Mouse (Mus musculus): Measurements from ENCODE around the gene Cdhr4.
A peak's percentile ranks its signal among the peaks of the same experiment; 100 is the strongest.

Gene Cdhr4

GRCm38 (mm10) chr9:107975399-107976386, 16.6 kb upstream of the Cdhr4 start, which contains the start of gene Uba7:
Gene Uba7 (plus strand): TSS chr9:107975505.
- no peak for DNase-seq (ENCODE audit: low spot score in 2 of 2)

- DNase-seq (ENCODE audit: low spot score in 2 of 2): no peak
These were observed 13.5 kb upstream of the Cdhr4 start for GRCm38 (mm10) chr9:107978815-107979214.

GRCm38 (mm10) chr9:107981684-107982605, 10.4 kb upstream of the Cdhr4 start:
- no peak for DNase-seq (ENCODE audit: low spot score in 2 of 2)

- DNase-seq (ENCODE audit: low spot score in 2 of 2): peak; percentile 52 to 61
These were observed 9.5 kb upstream of the Cdhr4 start, which contains the start of gene Gm20661 for GRCm38 (mm10) chr9:107982681-107983346. Gene Gm20661 (plus strand): TSS chr9:107983058.

- DNase-seq (ENCODE audit: low spot score in 2 of 2): peak; percentile 62 to 79
These were observed 8.8 kb upstream of the Cdhr4 start for GRCm38 (mm10) chr9:107983421-107983890.

DNA sequence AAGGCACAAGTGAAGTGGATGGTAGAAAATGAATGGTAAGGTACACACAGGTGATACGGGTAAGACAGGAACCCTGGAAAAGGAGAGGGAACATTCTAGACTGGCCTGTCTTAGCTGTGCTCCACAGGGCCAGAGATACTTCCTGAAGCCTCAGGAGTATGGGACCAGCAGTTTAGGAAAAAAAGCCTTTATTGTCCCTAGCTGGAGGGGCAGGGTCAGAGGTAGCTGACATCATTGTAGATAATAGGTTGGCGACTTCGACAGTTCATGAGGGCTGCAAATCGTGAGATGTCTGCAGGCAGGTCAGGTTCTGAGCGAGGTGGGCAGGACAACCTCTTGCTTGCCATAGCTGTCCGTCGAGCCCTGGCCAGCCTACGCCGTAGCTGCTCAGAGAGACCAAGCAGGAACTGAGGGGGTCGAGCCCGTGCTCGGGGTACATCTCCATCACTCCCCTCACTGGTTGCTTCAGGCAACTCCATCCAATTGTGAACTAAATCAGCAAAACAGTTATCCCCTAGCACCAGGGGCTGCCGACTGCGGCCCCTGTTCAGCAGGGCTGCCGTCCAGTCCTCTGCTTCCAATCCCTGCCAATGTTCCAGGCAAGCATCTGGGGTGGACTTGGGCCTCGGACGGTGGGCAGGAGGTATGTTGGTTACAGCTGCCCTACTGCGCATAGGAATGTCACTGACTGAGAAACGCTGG, 8.1 kb upstream of the Cdhr4 start:
- DNase-seq (ENCODE audit: low spot score in 2 of 2): no peak

- no peak for DNase-seq (ENCODE audit: low spot score in 2 of 2)
These were observed 7.6 kb upstream of the Cdhr4 start for GRCm38 (mm10) chr9:107984754-107985055.

DNA sequence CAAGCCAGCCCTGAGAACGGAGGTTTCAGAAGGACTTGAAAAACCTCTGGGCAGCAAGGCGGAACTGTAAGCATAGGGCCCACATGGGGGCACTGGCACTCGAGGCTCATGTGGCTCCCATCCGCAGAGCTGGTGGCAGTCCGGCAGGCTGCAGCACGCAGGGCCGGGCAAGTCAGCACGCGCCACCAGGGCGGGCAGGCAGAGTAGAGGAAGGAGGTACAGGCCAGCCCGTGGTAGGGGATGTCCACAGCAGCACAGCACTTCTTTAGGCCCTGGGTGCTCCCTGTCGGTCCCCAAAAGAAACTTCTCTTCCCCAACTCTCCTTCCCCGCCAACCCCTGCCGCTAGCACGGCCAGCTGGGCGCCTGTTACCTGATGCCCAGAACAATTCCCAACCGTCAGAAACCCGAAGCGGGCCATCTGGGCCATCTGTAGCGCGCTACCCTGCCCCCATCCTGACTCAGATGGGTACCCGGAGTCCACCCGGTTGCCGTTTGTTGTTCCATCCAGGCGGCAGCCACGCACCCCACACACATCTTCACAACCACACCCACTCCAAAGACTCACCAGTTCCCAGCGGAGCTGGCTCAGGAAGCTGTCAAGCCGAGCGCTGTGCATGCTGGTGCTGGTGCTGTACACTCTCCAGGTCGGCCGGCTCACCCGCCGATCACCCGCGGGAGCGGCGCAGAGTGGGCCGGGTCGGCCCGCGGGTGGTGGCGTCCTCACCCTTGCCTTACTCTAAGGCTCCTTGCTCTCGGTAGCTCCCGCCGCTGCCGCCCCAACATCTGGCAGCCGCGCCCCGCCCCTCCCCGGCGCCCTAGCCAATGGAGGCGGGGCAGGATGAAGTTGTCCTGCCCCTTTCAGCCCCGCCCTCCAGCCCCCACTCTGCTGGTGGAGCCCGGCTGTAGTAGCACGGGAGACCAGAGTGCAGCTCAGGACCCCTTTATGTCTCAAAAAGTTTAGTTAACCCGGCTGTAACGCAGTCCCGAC, 6.9 kb upstream of the Cdhr4 start, which contains the start of gene Inka1:
Gene Inka1, minus strand, starts transcription at position 749 of the 989 bp plus-strand sequence.
- DNase-seq (ENCODE audit: low spot score in 2 of 2): peak; percentile 73 to 76

DNA sequence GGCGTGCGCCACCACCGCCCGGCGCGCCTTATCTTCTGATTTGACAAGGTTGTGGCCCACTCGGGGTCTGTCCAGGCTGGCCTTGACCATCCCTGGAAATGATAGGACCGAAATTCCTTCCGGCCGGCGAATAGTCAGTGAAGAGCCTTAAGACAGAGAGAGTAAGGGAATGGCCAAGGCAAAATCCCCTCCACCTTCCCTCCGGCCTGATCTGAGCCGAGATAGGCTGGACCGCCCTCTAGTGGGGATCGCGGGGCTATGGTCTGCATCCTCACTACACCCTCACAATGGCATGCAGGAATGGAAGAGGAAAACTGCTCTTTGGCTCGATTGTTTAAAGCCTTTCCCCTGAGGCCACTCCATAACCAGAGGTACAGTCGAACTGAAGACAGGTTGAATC, 5.9 kb upstream of the Cdhr4 start:
- DNase-seq (ENCODE audit: low spot score in 2 of 2): peak; percentile 54 to 76

- no peak for DNase-seq (ENCODE audit: low spot score in 2 of 2)
These were observed 4.3 kb upstream of the Cdhr4 start for GRCm38 (mm10) chr9:107987950-107988349.

- no peak for DNase-seq (ENCODE audit: low spot score in 2 of 2)
These were observed 716 bp downstream of the Cdhr4 start for GRCm38 (mm10) chr9:107993013-107993412.

- no peak for DNase-seq (ENCODE audit: low spot score in 2 of 2)
These were observed 2.2 kb downstream of the Cdhr4 start for GRCm38 (mm10) chr9:107994464-107994863.

GRCm38 (mm10) chr9:107995513-107995912, 3.2 kb downstream of the Cdhr4 start:
- no peak for DNase-seq (ENCODE audit: low spot score in 2 of 2)

- DNase-seq (ENCODE audit: low spot score in 2 of 2): no peak
These were observed 3.8 kb downstream of the Cdhr4 start, which contains the start of gene Gm20662 for GRCm38 (mm10) chr9:107996049-107996448. Gene Gm20662 (plus strand): TSS chr9:107996349.

- DNase-seq (ENCODE audit: low spot score in 2 of 2): peak; percentile 100
These were observed 9.8 kb downstream of the Cdhr4 start, which contains the start of gene Ip6k1 for GRCm38 (mm10) chr9:108001922-108002770. Gene Ip6k1 (plus strand): TSS chr9:108002501.

DNA sequence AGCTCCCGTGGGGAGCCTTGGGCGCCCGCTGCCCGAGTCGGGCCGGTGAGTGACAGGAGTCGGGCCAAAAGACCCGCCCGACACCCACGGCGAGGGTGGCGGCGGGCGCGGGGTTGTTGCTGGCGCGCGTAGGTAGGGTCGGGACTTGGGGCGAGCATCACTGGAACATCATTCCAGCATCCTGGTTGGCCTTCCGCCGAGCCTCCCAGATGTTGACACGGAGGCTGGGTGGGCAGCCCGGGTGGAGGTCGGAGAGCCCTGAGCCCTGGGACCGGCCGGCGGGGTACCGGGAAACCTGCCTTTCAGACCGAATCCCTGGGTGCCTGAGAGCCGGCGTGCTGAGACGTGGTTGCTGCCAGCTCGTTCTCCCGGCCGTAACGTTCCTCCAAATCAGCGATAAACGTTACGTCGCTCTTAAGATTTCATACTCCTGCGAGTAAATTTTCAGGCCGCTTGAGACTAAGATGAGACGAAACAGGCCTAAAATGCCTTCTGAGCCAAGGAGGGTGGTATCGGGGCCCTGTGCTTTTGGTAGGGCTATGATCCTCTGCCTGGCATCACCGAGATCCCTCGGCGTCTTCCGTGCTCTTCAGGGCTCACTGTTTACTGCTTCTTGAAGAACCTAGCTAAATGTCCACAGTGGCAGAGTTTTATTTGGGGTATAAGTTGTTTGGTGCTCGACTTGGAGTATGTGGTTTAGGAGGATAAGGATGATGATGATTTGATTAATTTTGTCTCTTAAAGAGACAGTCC, 10.7 kb downstream of the Cdhr4 start:
- no peak for DNase-seq (ENCODE audit: low spot score in 2 of 2)

DNA sequence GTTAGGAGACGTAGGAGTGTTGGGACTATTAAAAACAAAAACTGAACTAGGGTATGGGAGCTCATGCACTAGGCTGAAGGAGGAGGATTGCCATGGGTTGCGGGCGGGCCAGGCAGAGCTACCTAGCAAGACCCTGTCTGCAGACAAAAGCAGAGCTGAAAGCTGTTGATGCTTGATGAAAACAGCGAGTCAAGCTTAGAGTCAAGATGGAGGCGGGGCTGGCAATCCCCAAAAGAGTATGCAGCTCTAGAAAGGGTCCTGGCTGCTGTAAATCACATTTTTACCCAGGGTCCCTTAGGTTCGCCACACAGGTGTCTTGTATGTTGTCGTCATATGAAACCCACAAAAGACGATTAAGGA, 11.2 kb downstream of the Cdhr4 start:
- no peak for DNase-seq (ENCODE audit: low spot score in 2 of 2)

DNA sequence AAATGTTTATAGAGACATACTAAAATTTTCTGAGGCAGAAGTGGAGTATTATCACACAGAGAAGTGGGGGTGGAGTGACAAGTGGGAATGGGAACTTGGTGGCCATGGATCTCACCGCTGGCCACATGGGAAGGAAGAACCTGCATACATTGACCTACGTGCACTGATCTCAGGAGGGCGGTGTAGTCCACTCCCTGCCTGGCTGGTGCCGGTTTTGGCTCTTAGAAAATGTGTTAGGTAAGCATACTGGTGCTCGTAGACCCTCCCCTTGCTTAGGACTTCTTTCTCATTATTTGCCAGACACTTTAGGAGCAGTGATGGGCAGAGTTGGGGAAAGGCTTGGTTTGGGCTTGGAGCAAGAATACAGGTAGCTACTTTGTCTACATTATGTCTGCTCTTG, 15.7 kb downstream of the Cdhr4 start:
- no peak for DNase-seq (ENCODE audit: low spot score in 2 of 2)

Data from frontal cortex, postnatal 10 days (tissue).